Mouse (Mus musculus): ENCODE measurements around the gene Gabpa.

Gabpa gene

DNA sequence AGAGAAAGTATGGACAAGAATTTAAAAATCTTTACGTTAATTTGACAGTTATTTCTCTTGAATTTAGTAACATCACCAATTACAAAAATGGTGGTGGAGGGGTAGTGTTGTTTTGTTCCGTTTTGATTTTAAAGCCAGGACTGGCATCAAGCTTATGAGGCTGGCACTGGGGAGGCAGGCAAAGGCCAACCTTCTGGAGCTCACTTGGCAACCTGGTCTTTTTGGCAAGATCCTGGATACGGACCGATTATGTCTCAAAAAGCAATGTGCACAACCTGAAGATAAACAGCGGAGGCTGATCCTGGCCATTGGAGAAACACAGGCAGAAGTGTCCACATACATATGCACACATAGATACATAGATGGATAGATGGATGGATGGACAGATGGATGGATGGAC is 2.0 kb upstream of the Gabpa start:
- H3K36me3 ChIP-seq (ENCODE audit: insufficient read depth, low read length): peaks cover 69% of the 10 kb centered on the region

DNA sequence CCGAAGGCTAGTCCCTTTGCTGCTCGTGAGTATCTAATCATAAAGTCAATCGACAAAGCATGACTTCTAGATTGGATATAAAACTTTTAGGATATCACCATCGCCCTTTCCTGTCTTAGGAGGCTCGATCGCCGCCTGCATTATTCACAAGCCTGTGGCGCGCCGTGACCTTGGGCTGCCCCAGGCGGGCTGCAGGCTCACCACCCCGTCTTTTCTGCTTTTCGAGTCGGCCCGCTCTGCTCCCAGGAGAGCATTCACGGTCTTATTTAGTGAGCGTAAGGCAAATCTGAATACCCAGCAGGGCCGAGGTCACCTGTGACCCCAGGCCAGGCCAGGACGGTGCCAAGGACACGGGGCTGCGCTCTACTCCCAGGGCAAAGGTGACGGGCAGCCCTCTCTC is 381 bp upstream of the Gabpa start:
- TF ChIP-seq CTCF (conservative IDR thresholded peaks at IDR 0.05; ENCODE audit: low read length) (no peak), POU5F1 (IDR thresholded peaks at IDR 0.05; ENCODE audit: borderline replicate concordance, low read length) (no peak), NANOG (IDR thresholded peaks at IDR 0.05; ENCODE audit: borderline replicate concordance, low read length) (no peak)
- no peaks in the 10 kb centered on the region for H3K27me3 ChIP-seq (ENCODE audit: insufficient read depth, low read length)

More for the DNA sequence above, 2.0 kb upstream of the Gabpa start:
- Histone ChIP-seq H3K4me3 (replicated peaks; ENCODE audit: low read length) (peak overlapping the region; percentile 98; the same call in 1 of the 2 replicates), H3K4me1 (replicated peaks; ENCODE audit: low read depth, low read length) (peaks cover 46% of the 10 kb centered on the region), H3K9me3 (ENCODE audit: low read length) (no peaks in the 10 kb centered on the region), H3K27me3 (ENCODE audit: insufficient read depth, low read length) (no peaks in the 10 kb centered on the region)
- TF ChIP-seq NANOG (IDR thresholded peaks at IDR 0.05; ENCODE audit: borderline replicate concordance, low read length): no peak
- TF ChIP-seq CTCF (conservative IDR thresholded peaks at IDR 0.05; ENCODE audit: low read length): no peak
- no peak for TF ChIP-seq POU5F1 (IDR thresholded peaks at IDR 0.05; ENCODE audit: borderline replicate concordance, low read length)

DNA sequence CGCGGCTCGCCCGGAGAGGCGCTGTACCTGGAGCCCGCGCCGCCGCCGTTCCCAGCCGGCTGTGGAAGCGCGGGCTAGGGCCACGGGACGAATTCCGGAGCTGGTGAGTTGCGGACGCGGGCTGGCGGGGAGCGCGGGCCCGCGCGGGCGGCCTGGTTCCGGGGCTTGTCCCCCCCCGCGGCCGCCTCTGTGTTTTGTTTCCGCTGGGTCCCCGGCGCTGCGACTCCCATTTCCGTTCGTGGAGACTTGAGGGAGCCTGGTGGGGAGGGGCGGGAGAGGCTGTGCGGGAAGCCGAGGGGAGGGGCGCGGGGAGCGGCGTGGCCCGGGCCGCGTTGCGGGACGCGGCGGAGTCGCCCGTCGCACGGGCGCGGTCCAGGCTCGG is 707 bp downstream of the Gabpa start, which contains the start of gene Atp5j:
Atp5j (minus strand) TSS at position 185 of the 382 bp plus-strand sequence.
- no peaks in the 10 kb centered on the region for H3K27me3 ChIP-seq (ENCODE audit: insufficient read depth, low read length)
- peak within 1 kb of the TSS; percentile 98 for H3K4me3 ChIP-seq (replicated peaks; ENCODE audit: low read length)
- TF ChIP-seq CTCF (conservative IDR thresholded peaks at IDR 0.05; ENCODE audit: low read length): no peak
- no peak for TF ChIP-seq POU5F1 (IDR thresholded peaks at IDR 0.05; ENCODE audit: borderline replicate concordance, low read length)
- TF ChIP-seq NANOG (IDR thresholded peaks at IDR 0.05; ENCODE audit: borderline replicate concordance, low read length): no peak
- H3K9me3 ChIP-seq (ENCODE audit: low read length): no peaks in the 10 kb centered on the region
- H3K4me1 ChIP-seq (replicated peaks; ENCODE audit: low read depth, low read length): peaks cover 58% of the 10 kb centered on the region
- H3K36me3 ChIP-seq (ENCODE audit: insufficient read depth, low read length): peaks cover 67% of the 10 kb centered on the region

More for the DNA sequence above, 381 bp upstream of the Gabpa start:
- peak overlapping the region; percentile 98 for H3K4me3 ChIP-seq (replicated peaks; ENCODE audit: low read length)
- peaks cover 62% of the 10 kb centered on the region for H3K4me1 ChIP-seq (replicated peaks; ENCODE audit: low read depth, low read length)
- peaks cover 69% of the 10 kb centered on the region for H3K36me3 ChIP-seq (ENCODE audit: insufficient read depth, low read length)
- H3K9me3 ChIP-seq (ENCODE audit: low read length): no peaks in the 10 kb centered on the region

DNA sequence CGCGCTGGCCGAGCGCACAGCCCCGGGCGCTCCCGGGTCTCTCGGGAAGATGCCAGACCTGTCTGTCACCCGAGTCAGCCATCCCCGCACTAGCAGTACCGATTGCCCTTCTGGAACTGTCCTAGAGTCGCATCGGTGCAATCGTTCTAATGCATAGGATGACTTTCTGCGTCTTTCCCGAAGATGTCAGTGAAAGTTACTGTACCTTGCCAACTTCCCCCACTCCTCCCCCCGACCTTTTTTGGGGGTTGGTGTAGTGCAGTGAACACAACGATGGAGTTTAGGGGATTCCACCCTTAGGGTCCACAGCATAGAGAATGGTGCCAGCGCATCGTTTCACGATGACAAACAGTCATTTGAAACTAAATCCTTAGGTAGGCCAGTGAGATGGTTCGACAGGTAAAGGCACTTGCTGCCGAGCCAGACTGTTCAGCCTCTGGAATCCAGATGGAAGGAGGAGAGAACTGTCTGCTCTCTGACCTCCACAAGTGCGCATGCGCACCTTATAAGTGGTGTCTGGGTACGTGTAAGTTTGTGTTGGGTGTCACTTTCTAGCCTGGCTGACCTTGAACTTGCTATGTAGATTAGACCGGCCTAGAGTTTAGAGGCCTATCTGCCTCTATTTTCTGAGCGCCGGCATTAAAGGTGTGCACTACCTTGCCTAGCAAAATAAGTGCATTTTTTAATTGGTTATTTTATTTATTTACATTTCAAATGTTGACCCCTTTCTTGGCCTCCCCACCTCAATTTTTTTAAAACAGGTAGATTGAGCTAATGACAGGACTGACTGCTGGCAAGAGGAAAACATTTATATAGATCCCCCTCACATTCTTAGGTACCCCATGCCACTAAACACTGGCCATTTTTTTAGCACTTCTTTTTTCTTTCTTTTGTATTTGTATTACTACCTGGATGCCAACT is 1.4 kb downstream of the Gabpa start:
- H3K4me3 ChIP-seq (replicated peaks; ENCODE audit: low read length): peak overlapping the region; percentile 98
- TF ChIP-seq NANOG (IDR thresholded peaks at IDR 0.05; ENCODE audit: borderline replicate concordance, low read length) (no peak), POU5F1 (IDR thresholded peaks at IDR 0.05; ENCODE audit: borderline replicate concordance, low read length) (no peak), CTCF (conservative IDR thresholded peaks at IDR 0.05; ENCODE audit: low read length) (no peak)
- H3K9me3 ChIP-seq (ENCODE audit: low read length): no peaks in the 10 kb centered on the region
- H3K4me1 ChIP-seq (replicated peaks; ENCODE audit: low read depth, low read length): peaks cover 58% of the 10 kb centered on the region
- no peaks in the 10 kb centered on the region for H3K27me3 ChIP-seq (ENCODE audit: insufficient read depth, low read length)
- peaks cover 66% of the 10 kb centered on the region for H3K36me3 ChIP-seq (ENCODE audit: insufficient read depth, low read length)

DNA sequence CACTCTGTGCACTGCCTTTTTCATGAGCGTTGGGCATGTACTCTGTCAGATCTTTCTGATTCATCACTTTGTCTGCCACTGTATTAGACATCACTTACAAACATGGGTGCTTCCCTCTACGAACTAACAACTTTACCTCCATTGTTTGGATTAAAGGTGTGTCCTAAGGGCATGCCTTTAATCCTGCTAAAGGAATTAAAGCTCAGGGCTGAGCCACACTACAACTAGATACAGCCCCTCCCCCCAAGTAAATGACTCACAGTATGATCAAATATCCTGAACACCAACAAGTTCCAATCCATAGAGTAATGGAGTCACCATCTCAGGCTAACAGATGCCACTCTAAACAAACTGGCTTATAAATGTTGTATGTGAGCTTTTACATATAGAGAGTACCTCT is 3.9 kb downstream of the Gabpa start:
- H3K36me3 ChIP-seq (ENCODE audit: insufficient read depth, low read length): peaks cover 63% of the 10 kb centered on the region
- H3K4me1 ChIP-seq (replicated peaks; ENCODE audit: low read depth, low read length): peaks cover 36% of the 10 kb centered on the region
- H3K9me3 ChIP-seq (ENCODE audit: low read length): no peaks in the 10 kb centered on the region
- no peak overlapping the region for H3K4me3 ChIP-seq (replicated peaks; ENCODE audit: low read length)
- H3K27me3 ChIP-seq (ENCODE audit: insufficient read depth, low read length): no peaks in the 10 kb centered on the region
- TF ChIP-seq CTCF (conservative IDR thresholded peaks at IDR 0.05; ENCODE audit: low read length): no peak
- TF ChIP-seq NANOG (IDR thresholded peaks at IDR 0.05; ENCODE audit: borderline replicate concordance, low read length): no peak
- no peak for TF ChIP-seq POU5F1 (IDR thresholded peaks at IDR 0.05; ENCODE audit: borderline replicate concordance, low read length)

DNA sequence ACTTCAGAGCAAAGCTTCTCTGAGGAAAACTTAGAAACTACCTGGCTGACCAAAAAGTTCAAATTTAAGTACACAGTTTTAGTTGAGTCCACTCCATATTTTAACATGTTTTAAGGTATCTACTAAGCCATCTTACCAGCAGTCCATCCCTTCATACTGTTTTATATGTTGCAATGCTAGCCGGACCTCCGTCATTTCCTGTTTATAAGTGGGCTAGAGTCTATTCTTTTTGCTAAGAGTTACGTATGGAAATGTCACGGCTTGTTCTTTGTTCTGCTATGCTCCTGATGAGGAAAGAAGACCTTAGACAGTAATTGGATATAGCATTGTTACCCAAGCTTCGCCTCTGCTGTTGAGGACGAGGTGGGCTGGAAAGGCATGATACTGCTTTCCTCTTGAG is 18.8 kb downstream of the Gabpa start:
- H3K9me3 ChIP-seq (ENCODE audit: low read length): no peaks in the 10 kb centered on the region
- H3K4me1 ChIP-seq (replicated peaks; ENCODE audit: low read depth, low read length): peaks cover 23% of the 10 kb centered on the region
- TF ChIP-seq POU5F1 (IDR thresholded peaks at IDR 0.05; ENCODE audit: borderline replicate concordance, low read length) (no peak), CTCF (conservative IDR thresholded peaks at IDR 0.05; ENCODE audit: low read length) (no peak), NANOG (IDR thresholded peaks at IDR 0.05; ENCODE audit: borderline replicate concordance, low read length) (no peak)
- H3K4me3 ChIP-seq (replicated peaks; ENCODE audit: low read length): no peak overlapping the region
- H3K36me3 ChIP-seq (ENCODE audit: insufficient read depth, low read length): peaks cover 97% of the 10 kb centered on the region
- no peaks in the 10 kb centered on the region for H3K27me3 ChIP-seq (ENCODE audit: insufficient read depth, low read length)

DNA sequence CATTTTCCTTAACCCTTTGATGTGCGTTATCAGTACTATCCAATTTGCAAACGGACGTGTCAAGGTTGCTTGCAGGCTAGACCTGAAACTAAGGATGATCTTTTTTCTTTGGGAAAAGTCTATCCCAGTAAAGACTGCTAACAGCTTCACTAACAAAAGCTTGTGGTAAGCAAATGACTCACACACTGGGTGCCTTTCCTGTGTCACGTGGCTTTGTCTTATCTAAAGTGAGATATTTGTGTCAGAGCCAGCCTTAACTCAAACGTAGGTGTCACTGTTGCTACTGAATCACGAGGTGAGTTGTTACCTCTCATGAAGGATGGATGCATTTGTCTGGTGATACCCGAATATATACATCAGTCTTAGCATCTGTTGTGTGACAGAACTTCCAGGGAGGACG is 29.9 kb downstream of the Gabpa start:
- Histone ChIP-seq H3K36me3 (ENCODE audit: insufficient read depth, low read length) (peaks cover 50% of the 10 kb centered on the region), H3K4me1 (replicated peaks; ENCODE audit: low read depth, low read length) (no peaks in the 10 kb centered on the region), H3K27me3 (ENCODE audit: insufficient read depth, low read length) (no peaks in the 10 kb centered on the region), H3K4me3 (replicated peaks; ENCODE audit: low read length) (no peak overlapping the region), H3K9me3 (ENCODE audit: low read length) (no peaks in the 10 kb centered on the region)
- TF ChIP-seq NANOG (IDR thresholded peaks at IDR 0.05; ENCODE audit: borderline replicate concordance, low read length) (no peak), POU5F1 (IDR thresholded peaks at IDR 0.05; ENCODE audit: borderline replicate concordance, low read length) (no peak), CTCF (conservative IDR thresholded peaks at IDR 0.05; ENCODE audit: low read length) (no peak)

DNA sequence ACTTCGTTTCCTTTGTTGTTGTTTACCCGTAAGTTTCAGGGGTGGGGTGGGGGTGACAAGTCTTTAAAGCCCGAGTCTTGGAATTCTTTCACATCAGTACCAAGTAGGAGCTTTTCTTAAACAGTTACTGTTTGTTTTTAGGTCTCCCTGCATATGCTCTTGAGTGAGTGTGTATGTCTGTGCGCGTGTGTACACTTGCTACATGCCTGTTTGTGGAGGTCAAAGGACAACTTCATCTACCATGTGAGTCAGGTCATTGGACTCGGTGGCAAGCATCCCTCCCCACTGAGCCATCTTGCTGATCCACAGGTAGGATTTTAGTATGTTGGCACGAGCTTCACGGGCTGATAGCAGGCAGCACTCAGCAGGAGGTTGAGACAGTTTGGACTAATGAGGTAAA is 39.1 kb downstream of the Gabpa start:
- Histone ChIP-seq H3K4me1 (replicated peaks; ENCODE audit: low read depth, low read length) (peaks cover 5% of the 10 kb centered on the region; the same call in 1 of the 2 replicates), H3K9me3 (ENCODE audit: low read length) (no peaks in the 10 kb centered on the region), H3K4me3 (replicated peaks; ENCODE audit: low read length) (no peak overlapping the region), H3K27me3 (ENCODE audit: insufficient read depth, low read length) (no peaks in the 10 kb centered on the region), H3K36me3 (ENCODE audit: insufficient read depth, low read length) (no peaks in the 10 kb centered on the region)
- no peak for TF ChIP-seq CTCF (conservative IDR thresholded peaks at IDR 0.05; ENCODE audit: low read length)
- TF ChIP-seq NANOG (IDR thresholded peaks at IDR 0.05; ENCODE audit: borderline replicate concordance, low read length): no peak
- no peak for TF ChIP-seq POU5F1 (IDR thresholded peaks at IDR 0.05; ENCODE audit: borderline replicate concordance, low read length)

Measured in E14TG2a.4 (cell line).